Mouse (Mus musculus) cerebellum, adult 11-12 months (tissue): ENCODE data around the gene B3gnt7.

Experiments
- DNase-seq: peaks from one replicate; pipeline ENCODE4 v3.0.0; 2022

The B3gnt7 gene

DNA sequence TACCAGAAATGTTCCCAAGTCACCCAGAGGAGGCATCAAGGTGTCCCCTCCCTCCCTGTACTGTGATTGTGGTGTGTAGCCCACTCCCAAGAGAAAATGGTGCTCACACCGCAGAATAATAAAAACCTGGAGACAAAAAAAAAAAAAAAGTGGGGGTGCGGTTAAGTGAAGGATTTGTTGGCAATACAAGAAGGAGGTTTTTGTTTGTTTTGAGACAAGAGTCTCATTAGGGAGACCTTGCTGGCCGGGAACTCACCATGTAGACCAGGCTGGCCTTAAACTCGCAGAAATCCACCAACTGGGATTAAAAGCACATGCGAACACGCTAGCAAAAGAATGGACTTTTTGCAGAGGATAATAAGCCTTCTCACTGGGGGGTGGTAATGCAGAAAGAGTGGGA is at the start of gene B3gnt7:
B3gnt7 (plus strand) TSS at position 301 of the 400 bp plus-strand sequence.
- no peak for DNase-seq

- DNase-seq, result no peak
Measured at GRCm38 (mm10) chr1:86253410-86253809, 49.2 kb upstream of the B3gnt7 start.

- DNase-seq, result peak; percentile 42
Measured at GRCm38 (mm10) chr1:86256311-86256710, 46.3 kb upstream of the B3gnt7 start.

DNA sequence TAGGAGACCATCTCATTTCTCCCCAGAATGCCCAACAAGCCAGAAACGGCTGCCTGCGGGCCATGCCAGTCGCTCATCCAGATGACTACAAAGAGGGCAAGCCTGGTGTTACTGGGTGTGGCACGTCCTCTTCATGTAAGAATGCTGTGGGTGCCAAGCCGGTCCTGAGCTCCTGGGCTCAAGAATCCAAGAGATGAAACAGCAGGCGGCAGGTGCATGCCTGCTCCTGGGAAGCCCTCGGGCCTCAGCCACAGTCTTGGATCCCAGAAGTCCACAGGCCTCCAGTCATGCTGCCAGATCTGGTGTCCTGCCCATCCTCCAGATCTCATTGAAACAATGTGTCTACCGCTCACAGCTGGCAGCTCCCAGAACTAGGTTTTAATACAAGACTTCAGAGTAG is 45.4 kb upstream of the B3gnt7 start:
- no peak for DNase-seq

- no peak for DNase-seq
Measured at GRCm38 (mm10) chr1:86258171-86258824, 44.3 kb upstream of the B3gnt7 start.

DNA sequence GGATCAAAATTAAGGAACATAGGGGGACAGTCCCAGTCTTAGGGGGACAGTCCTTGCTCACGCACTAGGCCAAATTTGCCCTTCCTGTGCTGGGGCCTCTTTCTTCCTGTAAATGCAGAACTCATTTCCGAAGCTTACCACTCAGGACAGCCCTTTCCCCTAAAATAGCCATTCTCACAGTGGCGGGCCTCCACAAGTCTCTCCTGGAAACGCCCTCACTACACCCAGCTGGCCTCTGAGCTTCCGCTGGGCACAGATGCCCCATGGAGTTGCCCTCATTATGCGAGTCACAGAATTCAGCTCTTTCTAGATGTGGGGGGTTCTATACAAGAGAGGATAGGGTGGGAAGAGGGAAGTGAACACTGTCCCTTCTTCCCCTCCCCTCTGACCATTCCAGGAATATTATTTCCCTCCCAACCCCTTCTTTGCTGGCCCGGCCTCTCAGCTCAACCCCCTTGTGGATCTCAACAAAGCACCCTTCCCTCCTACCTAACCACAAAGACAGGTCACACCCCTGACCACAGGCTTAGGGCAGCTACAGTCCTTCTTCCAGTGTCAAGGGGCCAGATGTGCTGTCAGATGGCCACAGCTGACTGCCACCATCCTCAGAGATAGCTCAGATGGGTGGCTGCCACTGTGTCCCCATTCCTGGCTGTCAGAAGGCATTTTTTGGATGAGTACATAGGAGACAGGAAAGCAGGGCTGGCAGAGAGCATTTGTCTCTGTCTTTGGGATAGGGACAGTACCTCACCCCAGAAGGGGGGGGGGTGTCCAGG is 38.9 kb upstream of the B3gnt7 start:
- no peak for DNase-seq

GRCm38 (mm10) chr1:86265060-86265459 is 37.6 kb upstream of the B3gnt7 start:
- no peak for DNase-seq

DNA sequence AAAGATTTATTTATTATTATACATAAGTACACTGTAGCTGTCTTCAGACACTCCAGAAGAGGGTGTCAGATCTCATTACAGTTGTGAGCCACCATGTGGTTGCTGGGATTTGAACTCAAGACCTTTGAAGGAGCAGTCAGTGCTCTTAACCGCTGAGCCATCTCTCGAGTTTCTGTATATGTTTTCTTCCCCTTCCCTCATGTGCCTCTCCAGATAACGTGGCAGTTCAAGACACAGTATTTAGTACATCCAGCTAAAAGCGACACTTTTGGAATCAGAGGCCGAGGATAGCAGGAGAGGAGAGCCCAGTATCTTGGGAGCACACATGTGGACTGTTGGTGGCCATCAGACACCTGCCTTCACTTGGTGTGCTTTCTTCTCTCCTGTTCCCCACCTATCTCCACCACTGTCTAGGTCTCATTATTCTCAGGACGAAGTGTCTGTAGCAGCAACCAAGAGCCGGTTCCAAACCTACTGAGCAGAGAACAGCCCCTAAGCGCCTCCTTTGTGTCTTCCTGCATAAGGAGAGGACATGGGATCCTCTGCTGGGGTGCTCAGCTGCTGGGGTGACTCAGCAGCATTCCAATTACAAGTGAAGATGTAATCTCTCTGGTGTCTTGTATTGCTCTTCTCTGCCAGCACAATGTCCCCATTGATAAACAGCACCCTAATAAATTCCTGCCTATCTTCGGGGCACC is 34.0 kb upstream of the B3gnt7 start:
- DNase-seq, result no peak

GRCm38 (mm10) chr1:86269190-86269508 is 33.5 kb upstream of the B3gnt7 start:
- no peak for DNase-seq

DNA sequence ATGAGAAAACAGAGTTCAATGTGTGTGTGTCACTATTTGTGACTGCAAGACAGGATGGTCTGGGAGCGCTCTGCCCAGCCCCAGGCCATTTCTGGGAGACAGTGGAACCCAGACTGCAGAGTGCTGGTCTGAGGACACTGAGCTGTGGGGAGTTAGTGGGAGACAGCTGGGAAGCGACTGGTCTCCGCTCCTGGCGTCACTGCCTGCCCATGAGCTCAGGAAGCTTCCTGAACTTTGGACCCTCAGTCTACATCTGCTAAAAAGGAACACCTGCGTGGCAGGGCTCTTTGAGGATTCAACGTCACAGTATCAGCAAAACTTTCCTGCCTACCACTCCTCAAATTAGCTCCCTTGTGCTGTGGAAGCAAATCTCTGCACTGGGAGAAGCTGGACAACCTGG is 30.9 kb upstream of the B3gnt7 start:
- no peak for DNase-seq

DNA sequence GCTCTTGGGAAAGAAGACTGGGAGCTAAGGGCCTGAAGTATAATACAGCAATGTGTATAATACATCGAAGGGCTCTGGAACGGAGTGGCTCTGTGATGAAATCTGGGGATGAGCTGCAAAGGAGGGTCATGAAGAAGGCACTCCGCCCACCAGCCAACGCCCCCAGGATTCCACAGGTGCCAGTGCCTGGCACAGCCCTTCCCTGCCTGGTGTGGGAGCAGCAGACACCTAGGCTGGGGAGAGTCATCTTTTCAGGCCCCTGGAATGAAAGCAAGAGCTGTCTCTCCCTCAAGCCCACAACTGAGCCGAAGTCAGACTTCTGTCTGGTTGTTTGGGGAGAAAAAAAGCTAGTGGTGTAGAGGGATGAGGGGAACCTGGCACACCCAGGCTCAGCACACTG is 25.6 kb upstream of the B3gnt7 start:
- no peak for DNase-seq

DNA sequence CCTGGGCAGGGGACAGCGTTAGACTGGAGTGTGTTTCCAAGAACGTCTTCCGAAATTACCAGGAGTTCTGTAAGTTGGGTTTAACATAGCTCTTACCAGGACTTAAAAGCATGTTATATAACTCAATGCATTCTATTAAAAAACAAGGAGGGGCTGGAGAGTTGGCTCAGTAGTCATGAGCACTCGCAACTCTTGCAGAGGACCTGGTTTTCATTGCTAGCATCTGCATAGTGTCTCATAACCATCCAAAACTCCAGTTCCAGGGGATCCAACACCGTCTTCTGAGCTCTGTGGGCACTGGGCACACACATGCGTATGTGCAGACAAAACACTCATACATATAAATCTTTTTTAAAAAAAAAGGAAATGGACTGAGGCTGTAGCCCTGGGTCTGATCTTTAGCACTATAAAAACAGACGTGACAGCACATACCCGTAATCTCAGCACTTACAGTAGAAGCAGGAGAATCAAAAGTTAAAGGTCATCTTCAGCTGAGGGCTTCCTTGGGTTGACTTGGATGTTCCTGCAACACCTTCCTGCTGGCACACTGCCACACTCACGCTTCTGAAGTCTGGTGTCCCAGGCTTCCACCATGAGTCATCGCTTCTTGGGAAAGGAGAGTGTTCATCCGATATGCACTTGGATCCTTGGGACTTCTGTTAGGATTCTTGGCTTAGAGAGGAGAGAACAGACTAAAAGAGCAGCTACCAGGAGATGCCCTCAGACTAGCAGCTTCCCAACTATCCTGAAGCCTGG is 20.7 kb upstream of the B3gnt7 start:
- DNase-seq, result no peak

DNA sequence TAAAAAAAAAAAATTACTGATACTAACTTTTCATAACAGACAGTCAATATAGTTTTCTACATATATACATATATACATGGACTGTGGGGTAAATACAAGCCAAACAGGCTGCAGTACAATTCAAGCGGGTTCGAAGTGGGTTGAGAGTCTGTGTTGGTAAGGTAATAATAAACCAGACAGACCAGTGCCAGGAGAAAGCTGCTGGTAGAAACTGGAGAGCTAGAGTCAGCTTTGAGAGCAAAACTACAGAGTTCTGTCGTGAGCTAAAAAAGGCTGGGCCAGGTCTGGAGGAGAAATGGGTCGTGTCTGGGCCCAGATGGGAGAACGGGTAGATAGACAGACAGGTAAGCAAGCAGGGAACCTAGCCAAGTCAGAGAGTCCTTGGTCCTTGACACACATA is 18.5 kb upstream of the B3gnt7 start:
- DNase-seq, result no peak

- no peak for DNase-seq
Measured at GRCm38 (mm10) chr1:86285295-86285694, 17.3 kb upstream of the B3gnt7 start.

GRCm38 (mm10) chr1:86287473-86287872 is 15.2 kb upstream of the B3gnt7 start:
- DNase-seq, result no peak

DNA sequence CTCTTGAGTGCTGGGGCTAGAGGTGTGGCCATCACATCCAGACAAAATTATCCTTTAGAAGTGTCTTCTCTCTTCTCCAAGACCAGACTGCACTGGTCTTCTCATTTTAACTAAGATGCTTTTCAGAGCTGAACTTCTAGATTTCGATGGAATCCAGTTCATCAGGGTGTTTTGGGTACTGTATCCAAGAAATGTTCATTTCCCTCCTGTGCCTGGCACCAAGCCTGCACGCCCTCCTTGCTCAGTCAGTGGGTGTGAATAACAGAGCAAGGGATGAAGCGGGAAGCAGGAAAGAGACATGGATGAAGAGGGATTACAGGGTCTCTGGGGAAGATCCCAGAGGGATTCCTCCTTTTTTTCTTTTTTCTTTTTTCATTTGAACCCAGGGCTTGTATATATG is 12.2 kb upstream of the B3gnt7 start:
- DNase-seq, result no peak

GRCm38 (mm10) chr1:86293091-86293490 is 9.5 kb upstream of the B3gnt7 start:
- DNase-seq, result no peak

DNA sequence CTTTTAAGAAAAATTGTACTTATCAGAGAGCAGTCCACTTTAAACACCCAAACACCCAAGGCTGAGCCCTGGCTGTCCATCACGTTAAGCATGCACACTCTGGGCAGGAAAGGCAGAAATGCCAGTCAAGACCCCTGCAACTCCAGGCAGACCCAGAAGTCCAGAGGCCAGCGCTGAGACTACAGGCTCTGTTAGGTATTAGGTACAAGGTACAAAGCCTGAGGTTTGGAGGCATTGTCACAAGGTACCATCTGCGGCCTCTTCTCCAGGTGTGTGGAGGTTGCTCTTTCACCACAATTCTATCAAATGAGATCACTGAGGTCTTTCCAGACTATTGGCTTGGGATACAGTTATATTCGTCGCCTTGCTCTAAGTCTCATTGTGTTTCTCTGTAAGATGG is 8.8 kb upstream of the B3gnt7 start:
- no peak for DNase-seq

DNA sequence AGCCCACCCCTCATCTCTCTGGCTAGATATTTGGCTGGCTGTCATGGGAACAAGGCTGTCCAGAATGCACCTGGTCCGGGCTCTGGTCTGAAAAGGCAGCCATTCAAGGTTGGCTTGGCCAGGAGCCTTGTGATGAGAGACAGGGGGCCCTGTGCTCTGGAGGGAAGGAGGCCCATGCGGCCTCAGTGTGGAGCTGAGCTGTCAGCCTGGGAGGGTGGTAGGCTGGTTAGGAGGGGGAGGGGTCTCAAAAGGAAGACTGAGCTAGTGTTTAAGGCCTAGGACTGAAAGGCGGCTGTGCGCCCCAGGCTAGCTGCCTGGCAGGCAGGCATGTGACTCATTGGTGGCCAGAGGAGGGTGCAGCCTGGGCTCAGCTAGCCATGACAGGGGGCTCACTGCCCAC is 8.2 kb upstream of the B3gnt7 start:
- DNase-seq, result no peak

- DNase-seq, result no peak
Measured at GRCm38 (mm10) chr1:86300093-86300492, 2.5 kb upstream of the B3gnt7 start.

DNA sequence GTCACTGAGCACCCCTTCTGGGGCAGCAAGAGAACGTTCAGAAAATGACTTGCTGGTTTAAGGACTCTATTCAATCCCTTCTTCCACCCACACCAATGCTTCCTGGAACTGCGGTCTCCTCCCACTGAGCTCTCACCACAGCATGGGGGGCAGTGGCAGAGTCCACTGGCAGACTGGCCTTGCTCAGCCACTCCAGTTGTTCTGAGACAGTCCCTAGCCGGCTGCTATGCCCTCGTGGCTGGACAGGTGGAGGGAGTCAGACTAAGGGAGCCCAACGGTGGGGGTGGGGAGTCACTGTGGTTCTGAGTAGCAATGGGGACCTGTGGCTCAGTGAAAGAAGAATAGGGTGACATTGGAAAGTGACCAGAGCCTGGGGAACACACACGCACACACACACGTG is 1.9 kb upstream of the B3gnt7 start:
- DNase-seq, result no peak

GRCm38 (mm10) chr1:86301221-86302091 is 1.2 kb upstream of the B3gnt7 start:
- no peak for DNase-seq
